Mouse (Mus musculus) embryonic facial prominence, embryonic 12.5 days (tissue): ENCODE results near the gene Rce1. TPM values are rescaled to one million over a fixed set of nuclear protein-coding genes. Genes with fewer than 3 reads are reported as not detected.

Experiments
- ATAC-seq: fragments of 200-750 bp; cut with Nextera tagmentation; 2 replicates; pipeline ENCODE4 v1.8.0; 2017; ENCODE audit not compliant: insufficient number of reproducible peaks, insufficient read depth, low FRiP score, low TSS enrichment
- H3K27ac ChIP-seq: fragments of 300-500 bp; sonication (generic); 2 replicates; pipeline ENCODE4 v1.5.1; 2016; ENCODE audit warnings: mild to moderate bottlenecking
- H3K27me3 ChIP-seq: fragments of 300-500 bp; sonication (generic); 2 replicates; pipeline ENCODE4 v1.6.1; 2016; ENCODE audit warnings: mild to moderate bottlenecking, moderate library complexity
- H3K36me3 ChIP-seq: fragments of 300-500 bp; sonication (generic); 2 replicates; pipeline ENCODE4 v1.6.1; 2016; ENCODE audit warnings: mild to moderate bottlenecking
- H3K4me1 ChIP-seq: fragments of 300-500 bp; sonication (generic); 2 replicates; pipeline ENCODE4 v1.6.1; 2016
- H3K4me2 ChIP-seq: fragments of 300-500 bp; sonication (generic); replicated peaks from 2 replicates; pipeline ENCODE4 v1.6.1; 2016; ENCODE audit warnings: mild to moderate bottlenecking, moderate library complexity
- H3K4me3 ChIP-seq: fragments of 300-500 bp; sonication (generic); 2 replicates; pipeline ENCODE4 v1.5.1; 2016; ENCODE audit warnings: mild to moderate bottlenecking
- H3K9ac ChIP-seq: fragments of 300-500 bp; sonication (generic); 2 replicates; pipeline ENCODE4 v1.6.1; 2016; ENCODE audit warnings: mild to moderate bottlenecking, moderate library complexity
- H3K9me3 ChIP-seq: fragments of 300-500 bp; sonication (generic); 2 replicates; pipeline ENCODE4 v1.6.1; 2016; ENCODE audit warnings: mild to moderate bottlenecking, moderate library complexity
- WGBS: fragments of 180-500 bp; shearing (Covaris S2); methylation state at CpG from one replicate; pipeline ENCODE4 v1.1.7; 2016; 5-methylcytosine and 5-hydroxymethylcytosine counted together
- polyA plus RNA-seq: library from polyadenylated mRNA; unstranded; fragments of >200 nt; fragmentation: Nextera tagmentation; extraction: Ambion mirVana; gene quantifications from 2 replicates; pipeline ENCODE4 v1.2.1, GENCODE M21; 2016

Gene Rce1
- polyA plus RNA-seq, 1 experiment from 2014 or later, result 64.6 TPM

DNA sequence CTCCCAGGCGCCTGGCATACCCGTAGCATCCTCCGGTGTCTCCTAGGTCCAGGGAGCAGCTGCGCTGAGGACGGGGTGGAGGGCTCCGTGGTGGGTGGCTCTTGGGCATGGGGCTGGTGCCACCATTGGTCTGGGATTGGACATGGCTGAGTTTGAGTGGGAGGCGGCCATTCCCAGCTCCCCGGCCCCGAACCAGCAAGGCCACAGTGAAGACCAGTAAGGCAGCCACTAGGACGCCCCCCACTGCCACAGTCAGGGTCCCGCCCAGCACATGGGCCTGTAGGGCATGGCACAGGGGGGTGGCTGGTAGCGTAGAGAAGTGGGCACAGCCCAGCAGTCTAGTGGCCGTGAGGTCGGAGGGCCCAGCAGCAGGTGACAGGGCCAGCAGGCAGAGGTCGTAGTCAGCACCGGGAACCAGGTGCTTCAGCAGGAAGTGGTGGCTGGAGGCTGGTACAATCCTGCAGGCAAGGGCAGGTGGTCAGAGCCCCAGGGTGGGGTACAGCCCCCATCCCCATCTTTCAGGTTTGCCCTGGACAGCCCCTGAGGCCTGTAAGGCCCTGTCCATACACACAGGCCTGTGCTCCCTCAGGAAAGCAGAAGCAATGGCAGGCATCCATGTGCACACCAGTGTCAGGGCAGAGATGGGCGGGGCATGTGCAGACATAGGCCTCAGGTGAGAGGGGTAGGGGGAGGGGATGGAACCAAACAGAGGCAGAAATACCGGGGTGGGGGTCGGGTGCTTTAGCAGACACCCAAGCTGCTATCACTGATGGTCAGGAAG, 13.1 kb downstream of the Rce1 start:
- Histone ChIP-seq H3K9ac (no peak overlapping the region), H3K27ac (no peak overlapping the region), H3K36me3 (peaks cover 33% of the 10 kb centered on the region), H3K4me2 (no peak overlapping the region), H3K4me3 (no peak overlapping the region), H3K27me3 (no peaks in the 10 kb centered on the region), H3K9me3 (no peaks in the 10 kb centered on the region), H3K4me1 (peaks cover 27% of the 10 kb centered on the region)
- 87% methylated on average over 19 of the region's 19 CpGs for WGBS
- ATAC-seq, result no peak

DNA sequence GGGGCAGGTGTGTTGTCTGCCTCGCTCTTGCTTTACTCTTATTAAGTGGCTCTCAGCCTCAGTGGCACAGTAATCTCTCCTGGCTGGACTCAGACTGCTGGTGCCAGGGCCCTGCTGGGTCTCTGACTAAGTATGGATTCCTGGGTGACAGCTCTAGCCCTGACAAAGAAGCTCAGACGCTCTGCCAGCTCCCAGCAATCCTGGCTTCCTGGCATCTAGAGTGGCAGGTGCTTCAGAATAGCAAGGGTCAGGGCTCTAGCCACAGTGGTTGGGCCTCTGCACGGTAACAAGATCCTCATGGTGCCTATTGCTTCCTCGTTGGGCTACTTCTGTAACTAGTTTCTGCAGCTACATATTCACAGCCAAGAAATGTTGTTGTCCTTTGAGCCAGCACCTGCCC, 15.3 kb downstream of the Rce1 start:
- H3K4me3 ChIP-seq, result no peak overlapping the region
- WGBS, result 64% methylated on average over 4 of the region's 4 CpGs
- no peak overlapping the region for H3K9ac ChIP-seq

GRCm38 (mm10) chr19:4608511-4608910, 16.9 kb downstream of the Rce1 start:
- H3K9me3 ChIP-seq, result no peaks in the 10 kb centered on the region
- H3K4me2 ChIP-seq, result no peak overlapping the region
- H3K4me3 ChIP-seq, result no peak overlapping the region
- H3K36me3 ChIP-seq, result peaks cover 28% of the 10 kb centered on the region
- 85% methylated on average over 4 of the region's 4 CpGs for WGBS
- H3K4me1 ChIP-seq, result peaks cover 8% of the 10 kb centered on the region
- ATAC-seq, result no peak
- no peak overlapping the region for H3K9ac ChIP-seq
- H3K27ac ChIP-seq, result no peak overlapping the region
- H3K27me3 ChIP-seq, result no peaks in the 10 kb centered on the region

More for the DNA sequence above, 15.3 kb downstream of the Rce1 start:
- no peak for ATAC-seq
- H3K4me1 ChIP-seq, result peaks cover 18% of the 10 kb centered on the region
- no peaks in the 10 kb centered on the region for H3K27me3 ChIP-seq
- H3K4me2 ChIP-seq, result no peak overlapping the region
- peaks cover 33% of the 10 kb centered on the region for H3K36me3 ChIP-seq
- H3K9me3 ChIP-seq, result no peaks in the 10 kb centered on the region
- H3K27ac ChIP-seq, result no peak overlapping the region

- H3K27me3 ChIP-seq, result no peaks in the 10 kb centered on the region
- peaks cover 17% of the 10 kb centered on the region for H3K36me3 ChIP-seq
- H3K4me3 ChIP-seq, result no peak overlapping the region
- H3K4me1 ChIP-seq, result no peaks in the 10 kb centered on the region
- WGBS, result 95% methylated on average over 12 of the region's 12 CpGs
- H3K9me3 ChIP-seq, result no peaks in the 10 kb centered on the region
- H3K27ac ChIP-seq, result no peak overlapping the region
- ATAC-seq, result no peak
- H3K4me2 ChIP-seq, result no peak overlapping the region
- H3K9ac ChIP-seq, result no peak overlapping the region
Observed at GRCm38 (mm10) chr19:4607406-4607805, 18.0 kb downstream of the Rce1 start.

GRCm38 (mm10) chr19:4605654-4606053, 19.8 kb downstream of the Rce1 start:
- Histone ChIP-seq H3K36me3 (no peaks in the 10 kb centered on the region), H3K4me3 (no peak overlapping the region), H3K9ac (no peak overlapping the region), H3K4me2 (no peak overlapping the region), H3K9me3 (no peaks in the 10 kb centered on the region), H3K27ac (no peak overlapping the region), H3K4me1 (no peaks in the 10 kb centered on the region), H3K27me3 (no peaks in the 10 kb centered on the region)
- WGBS, result 87% methylated on average over 4 of the region's 4 CpGs
- no peak for ATAC-seq

DNA sequence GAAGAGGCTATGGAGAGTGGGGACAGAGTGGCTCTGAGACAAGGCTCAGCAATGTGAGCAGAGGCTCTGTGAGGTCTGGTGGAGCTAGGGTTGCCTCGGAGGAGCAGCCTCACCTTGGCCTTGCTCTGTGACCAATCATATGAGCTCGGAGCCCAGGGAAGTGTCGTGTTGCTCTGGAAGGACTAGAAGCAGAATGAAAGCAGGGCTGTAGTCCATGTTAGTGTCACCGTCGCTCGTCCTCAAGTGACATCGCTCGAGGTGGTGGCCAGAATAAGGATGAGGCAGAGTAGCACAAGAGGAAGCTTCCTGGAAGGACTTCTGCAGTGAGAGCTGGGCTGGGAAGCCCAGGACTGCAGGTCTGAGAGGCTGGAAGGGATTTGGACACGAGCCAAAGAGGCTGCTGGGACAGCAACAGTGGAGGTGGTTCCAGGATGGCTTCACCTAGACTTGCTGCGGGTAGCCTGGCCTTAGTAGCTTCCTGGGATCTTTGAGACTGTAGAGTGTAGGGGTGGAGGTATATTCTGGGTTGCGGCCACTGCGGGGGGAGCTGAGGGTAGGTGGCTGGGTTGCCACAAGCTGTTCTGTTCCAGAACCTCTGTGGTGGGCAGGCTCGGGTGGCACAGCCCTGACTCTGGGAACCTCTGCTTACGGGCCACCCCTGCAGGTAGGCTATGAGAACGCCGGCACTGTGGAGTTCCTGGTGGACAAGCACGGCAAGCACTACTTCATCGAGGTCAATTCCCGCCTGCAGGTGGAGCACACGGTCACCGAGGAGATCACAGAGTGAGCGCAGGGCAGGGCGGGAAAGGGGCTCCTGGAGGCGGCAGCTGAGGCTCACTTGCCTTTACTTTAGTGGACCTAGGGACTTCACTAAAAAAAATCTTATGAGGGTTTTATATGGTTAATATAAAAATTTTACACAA, 21.4 kb downstream of the Rce1 start:
- Histone ChIP-seq H3K4me3 (no peak overlapping the region), H3K9ac (no peak overlapping the region), H3K4me2 (no peak overlapping the region), H3K27ac (no peak overlapping the region), H3K9me3 (no peaks in the 10 kb centered on the region), H3K36me3 (no peaks in the 10 kb centered on the region), H3K4me1 (no peaks in the 10 kb centered on the region), H3K27me3 (no peaks in the 10 kb centered on the region)
- WGBS, result 40% methylated on average over 24 of the region's 24 CpGs
- 0 out of 2 replicates have a peak, but pooled peaks have one; percentile 32 for ATAC-seq

DNA sequence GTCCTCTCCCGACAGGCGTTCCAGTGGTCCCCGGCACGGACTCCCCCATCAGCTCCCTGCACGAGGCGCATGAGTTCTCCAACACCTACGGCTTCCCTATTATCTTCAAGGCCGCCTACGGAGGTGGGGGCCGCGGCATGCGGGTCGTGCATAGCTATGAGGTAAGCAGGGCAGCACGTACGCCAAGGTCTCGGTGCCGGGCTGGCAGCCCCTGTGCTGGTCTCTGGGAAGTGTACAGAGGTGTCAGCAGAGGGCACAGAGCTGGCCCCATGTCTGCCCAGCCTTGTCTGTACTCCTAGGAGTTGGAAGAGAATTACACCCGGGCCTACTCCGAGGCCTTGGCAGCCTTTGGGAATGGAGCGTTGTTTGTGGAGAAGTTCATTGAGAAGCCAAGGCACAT, 23.0 kb downstream of the Rce1 start:
- H3K4me1 ChIP-seq, result no peaks in the 10 kb centered on the region
- no peaks in the 10 kb centered on the region for H3K27me3 ChIP-seq
- no peak for ATAC-seq
- H3K4me2 ChIP-seq, result no peak overlapping the region
- WGBS, result 90% methylated on average over 20 of the region's 20 CpGs
- H3K9ac ChIP-seq, result no peak overlapping the region
- H3K36me3 ChIP-seq, result no peaks in the 10 kb centered on the region
- no peaks in the 10 kb centered on the region for H3K9me3 ChIP-seq
- no peak overlapping the region for H3K27ac ChIP-seq
- H3K4me3 ChIP-seq, result no peak overlapping the region

DNA sequence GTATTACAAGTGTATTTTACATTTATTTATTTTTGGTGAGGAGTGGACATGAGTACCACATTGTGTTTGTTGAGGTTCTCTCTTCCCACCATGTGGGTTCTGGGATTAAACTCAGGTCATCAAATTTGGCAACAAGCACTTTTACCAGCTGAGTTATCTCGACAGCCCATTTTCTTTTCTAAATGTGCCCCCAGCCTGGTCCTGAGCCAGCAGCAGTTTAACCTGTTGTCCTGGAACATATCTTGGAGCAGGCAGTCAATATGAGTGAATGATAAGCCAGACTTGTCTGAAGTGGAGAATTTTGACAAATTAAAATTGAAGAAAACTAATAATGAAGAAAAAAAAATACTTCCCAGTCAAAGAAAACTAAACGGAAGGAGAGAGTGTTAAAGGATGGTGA, 29.4 kb downstream of the Rce1 start:
- 80% methylated on average over 2 of the region's 2 CpGs for WGBS
- Histone ChIP-seq H3K27me3 (no peaks in the 10 kb centered on the region), H3K27ac (no peak overlapping the region)

GRCm38 (mm10) chr19:4593792-4594522, 31.5 kb downstream of the Rce1 start:
- H3K9me3 ChIP-seq, result no peaks in the 10 kb centered on the region
- 62% methylated on average over 7 of the region's 7 CpGs for WGBS
- no peaks in the 10 kb centered on the region for H3K27me3 ChIP-seq
- no peak overlapping the region for H3K4me3 ChIP-seq
- no peaks in the 10 kb centered on the region for H3K36me3 ChIP-seq
- no peak overlapping the region for H3K9ac ChIP-seq
- no peak overlapping the region for H3K27ac ChIP-seq
- H3K4me1 ChIP-seq, result no peaks in the 10 kb centered on the region
- ATAC-seq, result no peak
- H3K4me2 ChIP-seq, result no peak overlapping the region

More for the DNA sequence above, 29.4 kb downstream of the Rce1 start:
- Histone ChIP-seq H3K4me3 (no peak overlapping the region), H3K9me3 (no peaks in the 10 kb centered on the region), H3K4me2 (no peak overlapping the region), H3K9ac (no peak overlapping the region), H3K4me1 (no peaks in the 10 kb centered on the region), H3K36me3 (no peaks in the 10 kb centered on the region)
- no peak for ATAC-seq

DNA sequence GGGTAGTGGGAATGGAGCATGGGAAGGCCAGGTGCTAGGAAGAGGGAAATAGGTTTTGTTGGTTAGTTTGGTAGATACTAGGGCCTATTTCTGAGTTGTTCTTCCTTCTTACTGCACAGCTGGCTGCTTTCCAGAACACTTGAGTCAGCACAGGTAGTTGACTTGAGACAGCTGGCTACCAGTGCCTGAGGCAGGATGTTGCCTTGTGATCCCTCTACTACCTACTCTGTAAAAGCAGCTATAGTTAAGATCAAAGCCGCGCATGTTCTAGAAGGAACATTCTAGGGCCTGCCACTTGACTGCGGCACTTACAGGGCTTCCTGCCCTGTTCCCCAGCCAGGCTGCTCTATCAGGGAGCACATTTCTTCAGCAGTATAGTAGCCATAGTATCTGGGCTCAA, 35.4 kb downstream of the Rce1 start:
- Histone ChIP-seq H3K27me3 (no peaks in the 10 kb centered on the region), H3K27ac (no peak overlapping the region), H3K4me2 (no peak overlapping the region), H3K4me3 (no peak overlapping the region), H3K9me3 (no peaks in the 10 kb centered on the region), H3K9ac (no peak overlapping the region), H3K4me1 (no peaks in the 10 kb centered on the region), H3K36me3 (no peaks in the 10 kb centered on the region)
- ATAC-seq, result no peak
- 94% methylated on average over 3 of the region's 3 CpGs for WGBS

GRCm38 (mm10) chr19:4589081-4589480, 36.4 kb downstream of the Rce1 start:
- Histone ChIP-seq H3K4me2 (no peak overlapping the region), H3K9me3 (no peaks in the 10 kb centered on the region), H3K4me1 (no peaks in the 10 kb centered on the region), H3K36me3 (no peaks in the 10 kb centered on the region), H3K9ac (no peak overlapping the region), H3K4me3 (no peak overlapping the region), H3K27me3 (no peaks in the 10 kb centered on the region), H3K27ac (no peak overlapping the region)
- 71% methylated on average over 1 of the region's 1 CpGs for WGBS
- no peak for ATAC-seq
